Mouse (Mus musculus) kidney, postnatal 14 days (tissue): ENCODE measurements at regions not wholly inside any gene's neighbourhood (a gene's known extent, or its start where the extent isn't known, plus 50 kb on each side); places are given as distances from the start of the nearest gene placed in this dataset.

Experiments used
- DNase-seq: peaks from one replicate; pipeline ENCODE4 v3.0.0; 2022; ENCODE audit warnings: mixed read lengths

GRCm38 (mm10) chr11:23170813-23171212 lies 85.0 kb upstream of the Xpo1 start:
- DNase-seq = no peak

- DNase-seq = no peak
Measured at GRCm38 (mm10) chr11:23171760-23172159, 84.1 kb upstream of the Xpo1 start.

GRCm38 (mm10) chr11:23181647-23182046 lies 74.2 kb upstream of the Xpo1 start:
- no peak for DNase-seq

GRCm38 (mm10) chr11:23185211-23185610 lies 70.6 kb upstream of the Xpo1 start:
- DNase-seq = no peak

DNA sequence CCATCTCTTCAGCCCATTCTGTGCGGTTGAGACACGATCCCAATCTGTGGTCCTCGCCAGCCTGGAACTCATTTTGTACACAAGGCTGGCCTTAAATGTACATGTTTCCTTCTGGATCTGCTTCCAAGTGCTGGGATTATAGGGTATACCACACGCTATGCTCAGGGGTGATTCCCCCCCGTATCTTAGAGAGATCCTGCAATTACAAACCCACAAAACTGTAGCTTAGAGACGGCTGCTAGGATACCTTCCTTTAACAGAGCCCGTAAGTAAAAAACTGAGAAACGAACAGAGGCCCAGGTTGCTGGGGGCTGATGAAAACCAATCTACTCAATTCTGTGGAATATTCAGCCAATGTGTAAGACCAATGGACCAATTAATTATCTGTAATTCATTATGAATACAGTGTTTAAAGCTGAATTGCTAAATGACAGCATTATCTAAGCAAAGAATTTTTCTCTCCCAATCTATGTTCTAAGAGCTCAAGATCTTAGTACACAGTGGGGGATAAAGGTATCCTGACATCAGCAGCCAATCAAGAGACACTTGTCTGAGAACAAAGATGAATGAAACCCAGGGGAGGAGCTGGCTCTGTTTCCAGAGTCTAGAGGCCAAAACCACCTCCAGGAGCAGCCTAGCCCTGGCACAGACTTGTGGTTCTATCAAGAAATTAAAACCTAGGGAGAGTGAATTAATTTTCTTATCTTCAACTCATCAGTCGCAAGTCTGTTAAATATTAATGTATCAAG lies 54.0 kb upstream of the Xpo1 start:
- no peak for DNase-seq

GRCm38 (mm10) chr11:23203566-23203965 lies 52.3 kb upstream of the Xpo1 start:
- no peak for DNase-seq

DNA sequence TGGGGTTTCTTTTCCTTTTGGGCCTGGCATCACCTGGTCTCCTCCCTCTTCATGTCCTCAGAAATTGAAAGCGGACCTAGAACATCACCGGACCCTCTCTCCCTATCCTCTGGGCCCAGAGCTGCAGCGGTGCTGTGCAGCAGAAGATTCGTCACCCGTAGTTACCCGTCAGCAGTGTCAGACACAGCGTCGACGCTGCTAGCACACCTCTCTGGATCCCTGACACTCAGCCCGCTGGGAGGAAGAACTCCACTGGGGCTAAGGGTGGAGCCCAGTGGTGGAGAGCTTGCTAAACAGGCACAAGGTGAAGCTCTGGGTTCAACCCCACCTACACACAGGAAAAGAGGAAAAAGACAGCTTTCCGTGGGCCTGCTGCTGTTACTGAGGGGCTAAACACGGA lies 51.8 kb upstream of the Xpo1 start:
- no peak for DNase-seq
